Mouse (Mus musculus) c-Kit-negative CD71-positive TER-119-positive erythroid progenitor cells, embryonic 14.5 days (primary cell): ENCODE measurements at regions not wholly inside any gene's neighbourhood (a gene's known extent, or its start where the extent isn't known, plus 50 kb on each side); places are given as distances from the start of the nearest gene placed in this dataset.
A peak's percentile ranks its signal among the peaks of the same experiment; 100 is the strongest.

ENCODE experiments used
- DNase-seq: peaks from one replicate; pipeline ENCODE4 v3.0.0-alpha.2; 2013; ENCODE audit warnings: low read depth, low spot score

DNA sequence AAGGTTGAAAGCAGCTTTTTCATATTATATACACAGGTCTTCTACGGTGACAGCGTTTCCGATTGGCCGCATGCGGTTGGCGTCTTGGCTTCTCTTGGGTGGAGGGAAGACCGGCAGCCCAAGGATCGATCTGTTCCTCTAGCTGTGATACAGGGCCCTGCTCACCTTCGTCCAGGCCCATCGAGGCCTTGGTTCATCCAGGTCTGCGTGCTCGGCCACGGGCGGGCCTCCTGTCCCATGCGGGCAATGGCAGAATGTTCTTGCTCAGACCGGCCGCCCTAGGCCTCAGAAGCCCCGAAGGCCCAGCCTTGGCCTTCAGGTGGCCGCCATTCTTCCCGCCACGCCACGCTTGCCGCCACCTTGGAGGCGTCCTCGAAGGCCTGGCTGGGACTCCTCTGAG, 194.4 kb upstream of the Ppp6c start:
- DNase-seq, result no peak

DNA sequence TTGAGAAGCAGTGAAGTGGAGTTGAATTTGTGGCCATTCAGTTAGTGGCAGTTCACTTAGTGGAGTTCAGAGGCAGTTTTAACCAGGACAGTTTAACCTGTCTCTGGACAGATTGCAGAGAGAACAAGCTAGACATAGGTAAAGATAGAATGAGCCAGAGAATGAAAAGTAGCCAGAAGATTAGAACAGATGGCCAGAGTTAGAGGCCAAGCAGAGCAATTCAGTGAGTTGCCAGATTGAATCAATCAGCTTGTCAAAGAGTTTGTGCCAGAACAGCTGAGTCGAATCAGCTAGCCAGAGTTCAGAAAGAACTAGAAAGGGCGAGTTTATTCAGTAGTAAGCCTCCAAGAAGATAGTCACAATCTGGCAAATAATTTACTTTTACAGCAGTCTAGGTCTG, 174.1 kb upstream of the Ppp6c start:
- DNase-seq, result no peak

DNA sequence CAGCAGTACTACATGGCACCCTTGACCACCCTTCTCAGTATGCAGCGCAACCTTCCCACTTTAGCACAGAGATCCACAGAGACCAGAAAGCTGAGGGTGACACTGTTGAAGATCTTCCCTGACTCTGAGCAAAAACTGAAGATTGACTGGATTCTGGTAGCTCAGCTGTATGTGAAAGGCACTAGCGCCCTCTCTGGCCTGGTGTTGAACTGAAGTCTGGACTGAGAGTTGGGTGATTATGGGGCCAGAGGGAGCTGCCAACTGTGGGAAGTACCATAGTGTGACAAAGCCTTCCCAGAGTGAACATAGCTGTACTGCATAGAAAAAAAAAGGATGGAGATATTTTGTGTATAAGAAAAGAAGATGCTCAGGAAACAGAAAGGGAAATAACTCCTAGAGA, 173.3 kb upstream of the Ppp6c start:
- DNase-seq, result no peak

DNA sequence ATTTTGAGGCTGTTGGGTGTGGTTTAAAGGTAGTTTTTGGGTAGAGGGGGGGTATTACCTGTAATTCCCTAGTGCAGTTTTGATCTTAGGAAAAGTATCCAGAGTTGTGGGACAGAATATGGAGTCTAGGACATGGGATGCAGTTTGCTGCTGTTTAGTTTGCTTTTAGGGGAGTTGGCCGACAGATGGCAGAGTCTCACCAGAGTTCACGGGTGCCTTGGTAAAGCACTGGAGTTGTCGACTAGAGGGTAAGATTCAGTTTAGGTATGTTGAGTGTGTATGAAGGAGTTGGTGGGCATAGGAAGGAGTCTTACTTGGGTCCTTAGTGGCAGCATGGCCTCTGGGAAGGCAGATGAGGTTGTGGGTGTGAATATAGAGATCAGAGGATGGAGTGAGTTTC, 168.4 kb upstream of the Ppp6c start:
- no peak for DNase-seq

DNA sequence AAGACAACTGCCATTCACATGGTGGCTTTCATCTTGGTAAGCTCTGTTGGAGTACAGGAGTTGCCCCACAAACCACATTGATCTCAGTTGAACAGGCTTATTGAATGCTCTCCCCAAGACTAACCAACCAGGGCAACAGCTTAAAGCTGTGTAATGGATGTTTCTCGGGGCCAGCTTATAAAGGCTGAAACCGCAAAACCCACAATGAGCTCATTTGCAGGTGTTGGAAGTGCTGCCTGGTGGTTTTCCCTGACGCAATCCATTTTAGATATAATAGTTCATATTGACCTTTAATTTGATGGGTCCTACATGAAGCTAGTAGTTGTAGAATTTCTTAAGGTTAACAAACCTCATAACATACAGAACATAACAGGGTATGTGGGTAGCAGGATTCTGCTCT, 151.0 kb upstream of the Ppp6c start:
- no peak for DNase-seq

DNA sequence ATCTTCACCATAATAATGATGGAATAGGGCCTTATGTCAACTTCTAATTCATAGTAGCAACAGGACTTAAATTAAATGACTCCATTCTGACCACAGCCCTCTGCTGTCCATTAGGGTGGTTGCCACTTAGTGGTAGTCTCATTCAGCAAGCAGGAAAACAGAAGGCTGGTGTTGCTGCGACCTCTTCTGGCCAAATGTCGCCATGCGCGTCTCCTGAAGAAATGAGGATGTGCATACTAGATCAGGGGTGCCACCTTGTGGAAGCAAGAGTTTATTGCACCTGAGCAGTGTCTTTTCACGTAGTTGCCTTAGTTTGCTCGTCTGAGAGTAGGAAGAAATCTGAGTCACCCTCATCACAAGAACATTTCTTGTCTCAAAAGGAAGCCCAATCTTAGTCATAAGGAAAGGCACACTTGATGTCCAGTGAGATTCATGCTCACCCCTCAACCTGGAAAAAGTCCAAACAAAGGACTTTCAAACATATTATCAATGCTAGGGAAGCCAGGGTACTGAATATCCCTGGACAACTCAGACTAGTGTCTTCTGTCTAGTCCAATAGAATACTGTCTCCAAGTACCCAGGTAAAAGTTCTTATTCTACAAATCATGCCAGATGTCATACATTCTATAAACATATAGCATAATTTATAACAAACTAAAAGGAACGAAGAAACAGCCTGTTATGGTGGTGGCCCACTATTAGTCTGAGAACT, 147.0 kb upstream of the Ppp6c start:
- peak; percentile 85 for DNase-seq

DNA sequence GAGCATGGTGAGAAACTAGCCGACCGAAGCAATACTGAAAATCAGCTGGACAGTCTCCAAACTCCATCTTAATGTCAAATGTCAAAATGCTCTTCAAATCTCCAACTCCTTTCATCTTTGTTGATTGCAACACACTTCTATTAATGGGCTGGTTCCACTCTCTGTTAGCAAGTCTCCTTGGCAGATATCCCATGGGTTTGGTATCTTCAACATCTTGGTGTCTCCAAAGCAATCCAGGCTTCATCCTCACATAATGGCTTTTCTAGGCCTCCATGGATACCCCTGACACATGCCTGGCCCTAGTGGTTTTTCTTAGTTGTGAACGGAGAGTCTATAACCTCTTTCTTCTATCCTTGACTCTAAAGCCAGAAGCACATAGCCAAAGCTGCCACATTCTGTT, 118.0 kb upstream of the Ppp6c start:
- DNase-seq, result no peak

DNA sequence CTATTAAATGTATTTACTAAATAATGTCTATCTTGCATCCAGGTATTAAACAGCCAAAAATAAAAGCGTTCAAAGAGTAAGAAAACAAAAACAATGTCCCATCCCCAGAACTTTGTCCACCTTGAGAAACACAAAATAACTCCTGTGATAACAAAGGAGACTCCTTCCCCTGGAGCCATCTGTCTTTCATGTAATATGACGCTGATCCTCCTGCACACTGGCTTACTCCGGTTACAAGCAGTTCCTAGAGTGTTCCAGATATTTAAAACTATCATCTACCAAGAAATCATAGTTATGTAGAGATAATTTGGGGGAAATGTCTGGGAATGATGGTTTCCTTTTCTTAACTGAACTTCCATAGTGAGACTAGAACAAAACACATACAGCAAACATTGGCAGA, 114.2 kb upstream of the Ppp6c start:
- DNase-seq, result no peak

DNA sequence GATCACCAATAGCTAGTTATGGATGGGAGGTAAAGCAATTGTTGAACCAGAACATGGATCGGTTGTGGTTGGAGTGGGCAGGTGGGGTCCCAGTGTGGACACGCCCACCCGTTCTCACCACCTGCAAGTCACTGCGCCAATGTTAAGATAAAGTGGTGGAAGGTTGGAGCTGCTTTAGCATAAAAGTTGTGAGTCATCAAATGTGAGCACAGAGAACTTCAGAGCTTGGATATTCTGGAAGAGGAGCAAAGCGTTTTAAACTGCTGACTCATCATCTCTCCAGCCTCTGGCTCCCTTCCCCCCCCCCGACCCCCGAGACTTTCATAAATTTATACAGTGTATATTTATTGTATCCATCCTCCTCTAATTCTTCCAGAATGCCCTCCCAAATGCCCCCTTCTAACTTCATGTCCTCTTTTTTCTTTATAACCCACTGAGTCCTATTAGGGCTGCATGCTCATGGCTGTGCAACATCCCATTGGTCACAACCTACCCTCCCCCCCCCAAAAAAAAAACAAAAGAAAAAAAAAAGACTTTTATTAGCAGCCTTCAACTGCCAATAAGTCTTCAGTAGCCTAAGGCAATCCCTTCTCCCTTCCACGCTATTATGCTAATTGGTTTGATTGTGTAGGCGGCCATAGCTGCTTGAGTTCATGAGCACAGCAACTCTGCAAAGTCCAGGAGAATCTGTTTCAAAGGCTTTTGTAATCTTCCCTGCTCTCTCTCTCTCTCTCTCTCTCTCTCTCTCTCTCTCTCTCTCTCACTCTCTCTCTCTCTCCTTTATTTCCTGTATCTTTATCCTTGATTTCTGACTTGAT, 112.8 kb upstream of the Ppp6c start:
- no peak for DNase-seq

DNA sequence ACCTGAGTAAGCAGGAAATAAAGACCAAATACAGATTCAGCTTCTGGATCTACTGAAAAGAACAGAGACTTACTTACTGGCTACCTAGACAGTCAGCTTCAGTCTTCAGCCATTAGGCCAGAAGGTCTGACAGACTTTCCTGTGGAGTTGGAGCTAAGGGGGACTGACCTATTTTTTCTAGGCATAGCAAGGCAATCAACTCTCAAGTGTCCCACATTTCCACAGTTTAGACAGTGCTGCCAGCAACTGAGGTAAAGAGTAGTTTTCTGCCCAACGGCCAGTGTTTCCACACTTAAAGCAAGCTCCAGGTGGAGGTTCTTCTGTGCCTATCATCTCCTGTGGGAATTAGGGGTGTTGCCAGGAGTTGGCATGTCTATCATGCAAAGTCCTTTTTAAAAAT, 111.3 kb upstream of the Ppp6c start:
- DNase-seq, result no peak

DNA sequence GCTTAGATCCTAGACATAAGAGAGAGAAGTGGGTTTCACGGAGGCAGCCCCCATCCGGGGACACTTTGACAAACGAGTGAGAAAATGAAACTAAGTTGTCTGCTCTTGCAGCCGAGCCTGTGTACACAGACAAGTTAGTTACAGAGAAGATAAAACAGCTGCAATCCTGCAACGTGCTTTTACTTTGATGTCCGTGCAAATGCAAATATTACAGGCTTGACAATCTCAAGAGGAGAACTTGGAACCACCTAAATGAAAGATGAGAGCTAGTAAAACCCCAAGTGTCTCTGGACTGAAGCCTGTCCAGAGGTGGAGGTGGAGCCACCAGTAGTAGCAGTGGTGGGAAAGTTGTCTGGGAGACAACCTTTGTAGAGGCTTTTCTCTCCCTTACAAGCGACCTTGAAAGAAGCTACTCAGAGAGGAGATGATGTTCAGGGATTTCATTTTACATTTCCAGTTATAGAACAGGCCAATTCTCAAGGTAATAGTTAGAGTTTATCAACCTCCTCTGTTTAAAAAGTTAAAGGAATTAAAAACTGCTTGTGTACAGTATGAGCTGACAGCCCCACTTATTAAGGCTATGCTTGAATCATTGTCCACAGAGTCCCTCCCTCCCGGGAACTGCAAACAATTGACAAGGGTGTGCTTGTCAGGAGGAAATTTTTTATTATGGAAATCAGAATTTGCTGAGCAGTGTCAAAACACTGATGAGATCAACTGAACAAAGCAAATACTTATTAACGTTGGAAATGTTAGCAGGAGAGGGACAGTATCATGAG, 99.7 kb upstream of the Ppp6c start:
- DNase-seq, result peak; percentile 54

DNA sequence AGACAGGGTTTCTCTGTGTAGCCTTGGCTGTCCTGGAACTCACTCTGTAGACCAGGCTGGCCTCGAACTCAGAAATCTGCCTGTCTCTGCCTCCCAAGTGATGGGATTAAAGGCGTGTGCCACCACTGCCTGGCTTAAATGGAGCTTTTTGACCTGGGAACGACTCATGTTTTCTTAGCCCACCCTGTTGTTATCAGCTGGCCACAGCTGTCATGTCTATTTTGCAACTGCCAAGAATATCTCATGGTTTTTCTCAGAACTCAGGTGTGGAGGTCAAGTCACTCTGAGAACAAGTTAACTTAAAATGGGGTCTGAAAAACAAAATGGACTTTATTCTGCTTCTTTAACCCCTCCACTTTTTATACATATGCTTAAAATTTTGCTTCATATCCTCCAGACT, 98.9 kb upstream of the Ppp6c start:
- DNase-seq, result peak; percentile 79

DNA sequence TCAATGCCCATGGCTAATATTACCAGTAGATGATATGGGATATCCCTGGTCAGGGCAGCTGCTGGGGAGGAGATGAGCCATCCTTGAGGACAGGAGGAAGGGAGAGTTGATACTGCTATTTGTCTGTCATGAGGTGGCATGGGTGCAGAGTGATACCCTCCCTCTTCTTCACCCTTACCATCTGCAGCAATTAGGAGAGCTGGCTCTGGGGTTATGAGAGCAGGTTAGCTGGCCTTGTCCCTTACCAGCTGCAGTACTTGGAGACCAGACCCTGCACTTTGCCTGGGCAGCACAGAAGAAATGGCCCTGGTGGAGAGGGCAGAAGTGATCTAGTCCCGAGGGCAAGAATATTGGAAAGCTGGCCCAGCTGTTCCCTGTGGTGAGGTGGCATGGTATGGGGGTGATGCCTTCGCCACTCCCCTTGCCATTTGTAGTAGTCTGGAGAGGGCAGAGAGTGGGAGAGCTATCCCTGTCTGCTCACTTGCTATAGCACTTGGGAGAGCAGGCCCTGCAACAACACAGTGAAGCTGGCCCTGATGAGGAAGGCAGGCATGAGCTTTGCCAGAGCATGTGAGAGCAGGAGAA, 73.6 kb upstream of the Ppp6c start:
- DNase-seq, result no peak

DNA sequence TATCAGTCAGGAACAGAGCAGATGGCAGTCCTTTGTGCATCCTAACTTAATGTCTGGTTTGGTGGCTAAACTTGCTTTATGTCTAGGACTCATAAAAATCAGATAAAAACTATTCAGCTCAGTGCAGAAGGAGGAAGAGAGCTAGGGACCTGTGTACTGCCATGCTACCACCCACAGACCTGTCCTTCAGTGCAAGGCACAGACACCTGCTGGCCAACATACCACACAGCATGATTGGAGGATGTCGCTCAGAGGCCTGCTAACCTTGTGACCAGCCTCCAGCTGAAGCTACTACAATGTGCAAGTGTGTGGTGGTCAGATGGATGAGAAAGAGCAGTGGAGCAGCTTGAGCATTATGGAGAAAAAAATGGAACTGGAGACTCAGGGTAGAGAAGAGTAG, 73.0 kb upstream of the Ppp6c start:
- no peak for DNase-seq

DNA sequence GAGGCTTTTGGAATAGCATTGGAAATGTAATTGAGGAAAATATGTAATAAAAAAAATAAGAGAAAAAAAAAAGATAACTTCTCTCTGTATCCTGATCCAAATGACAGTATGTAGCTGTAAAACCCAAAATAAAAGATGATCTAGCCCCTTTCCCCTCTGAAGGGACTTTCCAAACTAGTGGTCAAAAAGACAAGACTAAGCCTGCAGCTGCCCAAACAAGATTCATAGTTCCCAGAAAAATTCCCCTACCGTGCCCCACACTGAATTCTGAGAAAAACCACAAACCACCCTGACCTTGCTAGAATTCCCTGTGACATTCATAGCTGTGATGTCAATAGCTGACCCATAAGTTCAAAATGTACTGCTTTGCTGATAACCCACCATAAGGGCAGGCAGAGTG, 69.2 kb upstream of the Ppp6c start:
- no peak for DNase-seq

DNA sequence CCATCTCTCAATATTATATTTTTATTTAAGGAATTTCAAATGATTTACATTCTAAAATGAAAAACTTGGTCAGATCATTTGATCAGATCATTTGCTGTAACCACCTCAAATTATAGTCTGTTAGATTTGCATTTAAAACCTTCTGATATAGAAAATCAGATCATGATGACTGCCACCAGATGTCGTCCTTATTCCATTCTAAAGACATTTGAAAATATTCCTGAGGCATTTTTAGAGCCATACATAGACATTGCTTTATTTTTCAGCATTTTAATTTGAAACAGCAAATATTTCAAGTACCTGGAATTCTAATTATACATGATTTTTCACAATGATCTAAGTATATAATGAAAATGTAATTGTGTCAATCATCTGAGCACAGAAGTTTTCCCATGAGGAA, 52.0 kb upstream of the Ppp6c start:
- no peak for DNase-seq
